Mouse (Mus musculus): ENCODE measurements around the gene Hist1h4i. TPM values are rescaled to one million over a fixed set of nuclear protein-coding genes. Genes with fewer than 3 reads are reported as not detected.

Gene Hist1h4i
- total and polyA plus RNA-seq, 3 experiments: 10.4 to 1,065 TPM; not detected in 1

DNA sequence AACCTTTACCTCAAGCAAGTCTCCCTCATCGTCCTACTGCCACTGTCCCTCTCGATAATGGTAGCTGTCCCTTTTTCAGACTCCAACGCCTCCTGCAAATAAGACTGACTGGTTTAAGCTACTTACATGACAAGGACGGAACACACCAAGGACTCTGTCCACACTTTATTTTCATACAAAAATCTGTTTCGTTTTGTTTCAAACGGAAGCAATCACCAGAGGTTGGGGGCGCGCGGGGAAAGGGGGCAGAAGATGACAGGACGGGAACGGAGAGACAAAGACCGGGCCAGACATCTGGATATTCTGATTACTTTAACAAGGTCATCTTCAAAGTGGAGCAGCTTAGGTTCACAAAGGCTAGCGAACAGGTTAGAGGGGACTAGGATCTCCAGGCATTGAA is 27.4 kb downstream of the Hist1h4i start:
- TF ChIP-seq KAT2A (conservative IDR thresholded peaks at IDR 0.05; ENCODE audit: low read depth, low read length): no peak
- TF ChIP-seq CTCF (IDR thresholded peaks at IDR 0.05 in 2 of 3, conservative IDR thresholded peaks at IDR 0.05 in 1 of 3; ENCODE audit: control insufficient read depth in 1 of 3, insufficient read depth in 1 of 3, low read depth in 2 of 3, low read length in 3 of 3, poor library complexity in 1 of 3, severe bottlenecking in 1 of 3): no peak
- Histone ChIP-seq H3K4me3 (ENCODE audit: control insufficient read depth in 1 of 2, insufficient read depth in 1 of 2, low read depth in 2 of 2, low read length in 2 of 2) (no peak overlapping the region), H3K4me1 (ENCODE audit: control insufficient read depth in 1 of 2, insufficient read depth in 2 of 2, low read length in 2 of 2) (no peaks in the 10 kb centered on the region), H3K79me2 (ENCODE audit: control insufficient read depth, insufficient read depth, low read length, poor library complexity) (no peaks in the 10 kb centered on the region), H3K27me3 (ENCODE audit: control insufficient read depth in 1 of 2, insufficient read depth in 2 of 2, low read length in 2 of 2) (peaks cover 2 to 8% of the 10 kb centered on the region in 2 experiments; a peak in 3 of 4 replicates), H3K36me3 (ENCODE audit: control insufficient read depth in 1 of 2, insufficient read depth in 2 of 2, low read length in 2 of 2) (peaks cover 0 to 4% of the 10 kb centered on the region in 2 experiments; a peak in 1 of 4 replicates), H3K27ac (ENCODE audit: control insufficient read depth, low read depth, low read length) (no peak overlapping the region), H3K9me3 (replicated peaks; ENCODE audit: insufficient read depth, low read length) (no peaks in the 10 kb centered on the region), H3K9ac (ENCODE audit: control insufficient read depth, low read depth, low read length, poor library complexity, severe bottlenecking) (no peak overlapping the region)
- no peak for DNase-seq (ENCODE audit: low read depth, low spot score)

DNA sequence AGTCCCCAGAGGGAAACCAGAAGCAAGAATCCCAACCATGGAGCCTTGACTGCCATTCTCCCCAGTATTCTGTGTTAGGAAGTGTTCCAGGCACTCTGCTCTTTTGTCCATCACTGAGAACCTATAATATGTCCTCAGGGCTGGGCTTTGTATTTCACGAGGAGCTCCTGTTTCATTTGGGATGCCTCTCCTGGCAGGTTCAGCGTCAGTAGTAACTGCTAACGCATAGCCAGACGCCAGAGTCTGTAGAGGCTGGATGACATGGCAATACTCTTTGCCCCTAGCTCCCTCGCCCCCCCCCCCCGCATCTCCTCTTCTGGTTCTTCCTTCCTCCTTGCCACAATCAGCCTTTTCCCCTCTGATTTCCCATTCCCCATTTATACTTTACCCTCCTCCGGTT is 31.5 kb downstream of the Hist1h4i start, which contains the start of gene Prss16:
TSS of gene Prss16 (minus strand) at position 101 of the 400 bp plus-strand sequence.
- Histone ChIP-seq H3K79me2 (ENCODE audit: control insufficient read depth, insufficient read depth, low read length, poor library complexity) (no peaks in the 10 kb centered on the region), H3K36me3 (ENCODE audit: control insufficient read depth in 1 of 2, insufficient read depth in 2 of 2, low read length in 2 of 2) (peaks cover 0 to 3% of the 10 kb centered on the region in 2 experiments; a peak in 2 of 4 replicates), H3K4me1 (ENCODE audit: control insufficient read depth in 1 of 2, insufficient read depth in 2 of 2, low read length in 2 of 2) (no peaks in the 10 kb centered on the region; a peak in 1 of 4 replicates), H3K27ac (ENCODE audit: control insufficient read depth, low read depth, low read length) (no peak within 1 kb of the TSS), H3K4me3 (ENCODE audit: control insufficient read depth in 1 of 2, insufficient read depth in 1 of 2, low read depth in 2 of 2, low read length in 2 of 2) (no peak within 1 kb of the TSS), H3K9me3 (replicated peaks; ENCODE audit: insufficient read depth, low read length) (no peaks in the 10 kb centered on the region), H3K9ac (ENCODE audit: control insufficient read depth, low read depth, low read length, poor library complexity, severe bottlenecking) (no peak within 1 kb of the TSS), H3K27me3 (ENCODE audit: control insufficient read depth in 1 of 2, insufficient read depth in 2 of 2, low read length in 2 of 2) (peaks cover 2 to 10% of the 10 kb centered on the region in 2 experiments; a peak in 3 of 4 replicates)
- no peak for TF ChIP-seq MYB (IDR thresholded peaks at IDR 0.05; ENCODE audit: low read depth, low read length)
- TF ChIP-seq GABPA (IDR thresholded peaks at IDR 0.05; ENCODE audit: low read depth, low read length): no peak
- no peak for TF ChIP-seq MAFK (IDR thresholded peaks at IDR 0.05; ENCODE audit: borderline replicate concordance, low read depth, low read length)
- TF ChIP-seq SIN3A (IDR thresholded peaks at IDR 0.05; ENCODE audit: low read length): no peak
- TF ChIP-seq USF1 (IDR thresholded peaks at IDR 0.05; ENCODE audit: low read depth, low read length): no peak
- TF ChIP-seq TCF12 (IDR thresholded peaks at IDR 0.05; ENCODE audit: low read depth, low read length): no peak
- no peak for TF ChIP-seq ETS1 (IDR thresholded peaks at IDR 0.05; ENCODE audit: low read depth, low read length)
- no peak for TF ChIP-seq NELFE (IDR thresholded peaks at IDR 0.05; ENCODE audit: low read depth, low read length)
- TF ChIP-seq MAX (IDR thresholded peaks at IDR 0.05; ENCODE audit: low read length): no peak
- TF ChIP-seq UBTF (IDR thresholded peaks at IDR 0.05; ENCODE audit: borderline replicate concordance, insufficient read depth, low read depth, low read length): no peak
- no peak for TF ChIP-seq MXI1 (IDR thresholded peaks at IDR 0.05; ENCODE audit: low read depth, low read length)
- TF ChIP-seq RAD21 (IDR thresholded peaks at IDR 0.05; ENCODE audit: low read depth, low read length): no peak
- no peak for TF ChIP-seq BHLHE40 (IDR thresholded peaks at IDR 0.05; ENCODE audit: borderline replicate concordance, low read depth, low read length)
- no peak for TF ChIP-seq MAZ (IDR thresholded peaks at IDR 0.05; ENCODE audit: low read depth, low read length)
- TF ChIP-seq ZNF384 (IDR thresholded peaks at IDR 0.05; ENCODE audit: low read depth, low read length): no peak
- TF ChIP-seq CHD1 (IDR thresholded peaks at IDR 0.05; ENCODE audit: low read depth, low read length): no peak
- TF ChIP-seq HCFC1 (IDR thresholded peaks at IDR 0.05; ENCODE audit: low read depth, low read length): no peak
- TF ChIP-seq CTCF (IDR thresholded peaks at IDR 0.05 in 2 of 3, conservative IDR thresholded peaks at IDR 0.05 in 1 of 3; ENCODE audit: control insufficient read depth in 1 of 3, insufficient read depth in 1 of 3, low read depth in 2 of 3, low read length in 3 of 3, poor library complexity in 1 of 3, severe bottlenecking in 1 of 3): no peak
- no peak for TF ChIP-seq POLR2AphosphoS2 (IDR thresholded peaks at IDR 0.05; ENCODE audit: low read length)
- no peak for TF ChIP-seq GATA1 (IDR thresholded peaks at IDR 0.05; ENCODE audit: low read depth, low read length)
- no peak for DNase-seq (ENCODE audit: low read depth, low spot score)

All from MEL (cell line).